Mouse (Mus musculus): ENCODE results near the gene Mrpl4. TPM values are rescaled to one million over a fixed set of nuclear protein-coding genes. Genes with fewer than 3 reads are reported as not detected.

The Mrpl4 gene
- total RNA-seq, 2 experiments from 2014 or later = 47.2 to 54.4 TPM

GRCm38 (mm10) chr9:21016331-21017176 is 14.0 kb downstream of the Mrpl4 start:
- DNase-seq (ENCODE audit: low spot score in 2 of 2) = no peak

- no peak for DNase-seq (ENCODE audit: low spot score in 2 of 2)
Measured at GRCm38 (mm10) chr9:21017177-21017575, 14.6 kb downstream of the Mrpl4 start.

DNA sequence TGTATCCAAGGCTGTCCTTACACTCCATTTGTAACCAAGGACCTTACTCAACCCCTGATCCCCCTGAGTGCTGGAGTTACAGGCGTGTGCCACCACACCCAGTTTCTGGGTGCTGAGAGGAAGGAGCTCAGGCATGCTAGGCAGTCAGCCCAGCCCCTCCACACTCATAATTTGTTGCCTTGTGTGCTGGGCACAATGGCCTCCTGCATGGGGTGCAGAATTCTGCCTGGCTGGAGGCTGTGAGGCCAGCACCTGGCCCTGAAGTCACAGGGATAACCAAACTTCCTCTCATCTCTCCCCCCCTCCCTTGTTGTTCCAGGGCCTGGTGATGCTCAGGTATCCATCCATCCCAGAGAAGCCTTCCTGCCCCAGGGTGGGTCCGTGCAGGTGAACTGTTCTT is 16.1 kb downstream of the Mrpl4 start:
- DNase-seq (ENCODE audit: low spot score in 2 of 2) = no peak

- DNase-seq (ENCODE audit: low spot score in 2 of 2) = no peak
Measured at GRCm38 (mm10) chr9:21021363-21021762, 18.8 kb downstream of the Mrpl4 start.

DNA sequence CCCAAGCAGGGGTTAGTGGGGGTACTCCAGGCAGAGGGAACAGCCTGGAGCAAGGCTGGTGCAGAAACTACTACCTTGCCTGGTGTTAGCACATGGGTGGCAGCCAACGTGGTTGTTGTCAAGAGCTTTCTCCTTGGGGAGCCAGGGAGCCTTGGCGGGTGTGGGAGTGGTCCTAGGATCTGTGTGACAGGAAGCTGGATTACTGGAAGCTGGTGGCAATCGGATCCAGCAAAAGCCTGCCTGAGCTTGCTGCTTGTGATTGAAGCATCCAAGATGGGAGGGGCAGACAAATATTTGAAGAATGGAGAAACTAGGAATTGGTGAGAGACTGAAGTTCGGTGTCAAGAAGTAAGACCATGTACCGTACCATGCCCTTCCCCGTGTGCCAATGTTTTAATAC is 19.8 kb downstream of the Mrpl4 start:
- no peak for DNase-seq (ENCODE audit: low spot score in 2 of 2)

- no peak for DNase-seq (ENCODE audit: low spot score in 2 of 2)
Measured at GRCm38 (mm10) chr9:21022726-21023125, 20.2 kb downstream of the Mrpl4 start.

DNA sequence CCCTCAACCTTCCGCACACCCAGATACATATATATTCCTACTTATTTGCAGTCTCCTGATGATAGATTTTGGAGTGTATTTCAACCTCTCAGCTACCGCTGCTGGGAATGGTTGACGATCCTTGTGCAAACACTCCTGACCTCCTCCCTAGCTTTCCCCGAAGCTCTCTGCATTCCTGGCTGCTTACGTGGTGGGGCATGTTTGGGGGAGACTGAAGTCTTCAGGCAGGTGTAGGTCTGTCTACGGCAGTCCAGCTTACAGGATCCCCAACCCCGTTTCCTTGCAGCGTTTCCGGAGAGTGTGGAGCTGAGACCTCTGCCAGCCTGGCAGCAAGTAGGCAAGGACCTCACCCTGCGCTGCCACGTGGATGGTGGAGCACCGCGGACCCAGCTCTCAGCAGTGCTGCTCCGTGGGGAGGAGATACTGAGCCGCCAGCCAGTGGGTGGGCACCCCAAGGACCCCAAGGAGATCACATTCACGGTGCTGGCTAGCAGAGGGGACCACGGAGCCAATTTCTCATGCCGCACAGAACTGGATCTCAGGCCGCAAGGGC is 22.8 kb downstream of the Mrpl4 start:
- DNase-seq (ENCODE audit: low spot score in 2 of 2) = no peak

DNA sequence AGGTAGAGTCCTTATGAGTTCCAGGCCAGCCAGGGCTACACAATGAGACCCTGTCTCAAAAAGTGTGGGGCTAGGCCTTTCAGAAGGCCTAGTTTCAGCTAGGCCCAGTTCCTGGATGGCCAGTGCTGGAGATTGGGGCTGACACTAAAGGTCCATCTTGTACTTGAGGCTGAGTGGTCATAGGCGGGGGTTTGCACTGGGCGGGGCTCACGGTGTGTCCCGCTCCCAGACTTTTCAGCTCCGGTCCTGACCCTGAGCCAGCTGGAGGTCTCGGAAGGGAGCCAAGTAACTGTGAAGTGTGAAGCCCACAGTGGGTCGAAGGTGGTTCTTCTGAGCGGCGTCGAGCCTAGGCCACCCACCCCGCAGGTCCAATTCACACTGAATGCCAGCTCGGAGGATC is 24.3 kb downstream of the Mrpl4 start:
- no peak for DNase-seq (ENCODE audit: low spot score in 2 of 2)

GRCm38 (mm10) chr9:21027774-21028290 is 25.3 kb downstream of the Mrpl4 start:
- DNase-seq (ENCODE audit: low spot score in 2 of 2) = no peak

DNA sequence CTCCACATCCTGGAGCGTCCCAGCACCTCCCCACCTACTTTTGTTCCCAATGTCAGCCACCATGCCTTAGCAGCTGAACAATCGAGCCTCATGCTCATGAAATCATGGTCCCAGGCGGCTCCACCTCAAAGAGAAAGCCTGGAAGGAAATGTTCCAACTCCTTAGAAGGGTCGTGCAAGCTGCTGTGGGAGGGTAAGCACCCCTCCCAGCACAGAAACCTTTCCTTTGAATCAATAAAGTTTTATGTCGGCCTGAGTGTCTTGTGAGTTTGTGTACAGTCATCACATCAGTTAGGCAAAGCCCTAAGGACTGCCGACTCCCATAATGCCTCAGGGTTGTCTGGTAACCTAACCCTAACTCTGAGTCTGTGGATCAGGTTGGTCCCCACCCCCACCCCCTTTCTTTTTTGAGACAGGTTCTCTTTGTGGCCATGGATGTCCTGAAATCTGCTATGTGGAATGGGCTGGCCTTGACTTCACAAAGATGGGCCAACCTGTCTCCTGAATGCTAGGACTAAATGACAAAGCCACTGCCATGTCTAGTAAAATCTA is 26.1 kb downstream of the Mrpl4 start:
- no peak for DNase-seq (ENCODE audit: low spot score in 2 of 2)

GRCm38 (mm10) chr9:21029291-21030054 is 26.9 kb downstream of the Mrpl4 start, which contains the start of gene Icam4:
TSS of gene Icam4 (plus strand) at chr9:21029373.
- peak; percentile 81 to 85 for DNase-seq (ENCODE audit: low spot score in 2 of 2)

DNA sequence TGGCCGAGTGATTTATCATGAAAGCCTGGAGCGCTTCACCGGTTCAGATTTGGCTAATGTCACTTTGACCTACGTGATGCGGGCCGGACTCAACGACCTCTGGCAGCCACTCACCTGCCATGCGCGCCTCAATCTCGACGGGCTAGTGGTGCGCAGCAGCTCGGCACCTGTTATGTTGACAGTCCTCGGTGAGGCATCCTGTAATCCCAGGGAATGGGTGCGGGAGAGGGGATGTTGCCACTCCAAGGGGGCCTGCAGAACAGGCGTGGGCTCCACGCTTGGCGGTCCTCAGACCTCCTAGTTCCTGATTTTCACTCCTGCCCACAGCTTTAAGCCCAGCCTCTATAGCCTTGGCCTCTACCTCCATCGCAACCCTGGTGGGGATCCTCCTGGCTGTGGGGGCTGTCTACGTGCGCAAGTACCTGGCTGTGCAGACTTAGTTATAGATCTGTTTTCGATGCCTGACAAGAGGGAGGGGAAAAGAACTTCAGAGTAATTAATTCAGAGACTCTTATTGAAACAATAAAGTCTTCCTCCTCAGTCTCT is 27.6 kb downstream of the Mrpl4 start:
- no peak for DNase-seq (ENCODE audit: low spot score in 2 of 2)

DNA sequence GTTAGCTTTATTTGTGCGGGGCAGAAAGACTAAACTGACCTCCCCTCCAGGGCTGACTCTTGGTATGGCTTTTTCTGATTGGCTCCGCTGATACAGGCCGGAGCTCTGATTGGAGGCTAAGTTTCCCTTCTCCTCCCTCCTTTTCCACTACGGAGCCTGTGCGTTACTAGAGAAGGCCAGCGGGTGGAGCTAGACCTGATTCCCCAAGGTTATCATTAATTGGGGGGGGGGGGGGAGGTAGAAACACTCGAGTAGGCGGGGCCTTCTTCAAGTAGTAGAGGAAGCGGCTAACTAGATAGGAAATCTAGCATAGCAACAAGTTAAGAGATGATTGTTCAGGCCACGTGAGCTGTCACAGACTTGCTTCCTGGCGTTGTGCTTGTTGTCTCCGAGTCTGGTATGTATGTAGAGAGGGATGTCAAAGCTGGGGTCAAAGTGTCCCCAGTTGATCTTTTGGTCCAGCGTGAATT is 28.3 kb downstream of the Mrpl4 start:
- DNase-seq (ENCODE audit: low spot score in 2 of 2) = peak; percentile 82 to 88

DNA sequence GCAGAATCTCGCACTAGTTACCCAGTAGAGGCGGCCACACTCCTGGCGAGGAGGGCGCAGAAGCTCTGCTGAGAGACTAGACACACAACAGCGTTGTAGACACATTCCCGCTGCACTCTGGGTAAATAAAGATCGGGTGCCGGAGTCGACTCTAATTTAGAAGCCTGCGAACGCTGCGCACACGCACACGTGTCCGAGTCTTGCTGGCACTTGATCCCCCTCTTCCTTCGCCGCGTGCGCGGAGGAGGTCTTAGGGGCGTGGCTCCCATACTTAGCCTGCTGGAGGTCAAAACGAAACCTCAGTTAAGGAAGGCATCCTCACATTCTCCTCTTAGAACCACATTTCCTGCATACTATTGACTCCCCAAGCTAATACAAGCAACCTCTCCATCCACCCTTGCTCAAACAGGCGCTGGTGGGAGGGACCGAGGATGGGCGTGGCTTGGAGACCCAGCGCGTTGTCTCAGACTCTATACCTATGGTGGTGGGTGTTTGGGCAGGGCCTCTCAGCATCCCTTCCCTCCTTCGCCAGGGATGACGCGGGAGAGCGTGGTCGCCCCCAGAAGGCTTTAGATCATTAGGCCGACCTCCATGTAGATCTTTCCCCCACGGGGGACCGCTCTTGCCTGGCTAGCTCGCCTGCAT is 28.8 kb downstream of the Mrpl4 start:
- peak; percentile 65 to 74 for DNase-seq (ENCODE audit: low spot score in 2 of 2)

DNA sequence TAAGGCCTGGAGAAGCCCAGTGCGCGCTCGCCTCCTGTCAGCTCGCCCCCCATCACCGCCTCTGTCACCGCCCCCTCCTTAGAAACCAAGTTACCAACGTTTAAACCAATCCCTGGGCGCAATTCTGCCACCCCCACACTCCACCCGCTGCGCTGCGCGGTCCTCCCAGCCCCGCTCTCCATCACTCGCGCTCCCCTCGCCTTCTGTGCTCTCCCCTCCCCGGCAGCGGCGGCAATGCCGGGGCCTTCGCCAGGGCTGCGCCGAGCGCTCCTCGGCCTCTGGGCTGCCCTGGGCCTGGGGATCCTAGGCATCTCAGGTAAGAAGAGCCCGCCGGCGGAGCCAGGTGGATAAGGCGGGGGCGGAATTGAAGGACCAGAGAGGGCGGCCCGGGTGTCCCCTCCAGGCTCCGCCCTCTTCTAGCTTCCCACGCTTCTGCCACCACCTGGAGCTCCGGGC is 29.4 kb downstream of the Mrpl4 start, which contains the start of gene Icam5:
Icam5 (plus strand) TSS at position 178 of the 456 bp plus-strand sequence.
- DNase-seq (ENCODE audit: low spot score in 2 of 2) = peak; percentile 78 to 81

GRCm38 (mm10) chr9:21032491-21032890 is 30.0 kb downstream of the Mrpl4 start:
- DNase-seq (ENCODE audit: low spot score in 2 of 2) = no peak

DNA sequence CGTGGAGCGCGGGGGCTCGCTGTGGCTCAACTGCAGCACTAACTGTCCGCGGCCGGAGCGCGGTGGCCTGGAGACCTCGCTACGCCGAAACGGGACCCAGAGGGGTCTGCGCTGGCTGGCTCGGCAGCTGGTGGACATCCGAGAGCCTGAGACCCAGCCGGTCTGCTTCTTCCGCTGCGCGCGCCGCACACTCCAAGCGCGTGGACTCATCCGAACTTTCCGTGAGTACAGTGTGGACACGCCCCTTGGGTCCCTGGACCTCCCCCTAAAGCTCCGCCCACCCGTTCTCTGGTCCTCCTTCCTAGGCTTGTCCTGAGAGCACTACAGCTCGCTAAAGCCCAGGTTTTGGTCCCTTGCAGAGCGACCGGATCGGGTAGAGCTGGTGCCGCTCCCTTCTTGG is 30.6 kb downstream of the Mrpl4 start:
- peak; percentile 62 to 70 for DNase-seq (ENCODE audit: low spot score in 2 of 2)

DNA sequence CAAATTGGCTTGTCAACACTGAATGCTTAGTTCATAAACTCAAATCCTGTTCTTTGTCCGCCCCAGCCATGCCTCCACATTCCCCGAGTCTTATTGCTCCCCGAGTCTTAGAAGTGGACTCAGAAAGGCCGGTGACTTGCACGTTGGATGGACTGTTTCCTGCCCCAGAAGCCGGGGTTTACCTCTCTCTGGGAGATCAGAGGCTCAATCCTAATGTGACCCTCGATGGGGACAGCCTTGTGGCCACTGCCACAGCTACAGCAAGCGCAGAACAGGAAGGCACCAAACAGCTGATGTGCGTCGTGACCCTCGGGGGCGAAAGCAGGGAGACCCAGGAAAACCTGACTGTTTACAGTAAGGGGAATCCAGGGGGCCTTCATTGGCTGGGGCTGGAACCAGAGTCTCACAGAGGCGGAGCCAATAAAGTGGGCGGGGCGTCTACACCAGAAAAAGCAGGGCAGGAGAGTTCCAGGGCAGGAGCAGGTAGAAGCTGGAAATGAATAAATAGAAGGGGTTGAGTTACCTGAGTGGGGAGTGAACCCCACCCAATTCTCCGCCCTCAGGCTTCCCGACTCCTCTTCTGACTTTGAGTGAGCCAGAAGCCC is 32.0 kb downstream of the Mrpl4 start:
- DNase-seq (ENCODE audit: low spot score in 2 of 2) = peak; percentile 23 to 36

DNA sequence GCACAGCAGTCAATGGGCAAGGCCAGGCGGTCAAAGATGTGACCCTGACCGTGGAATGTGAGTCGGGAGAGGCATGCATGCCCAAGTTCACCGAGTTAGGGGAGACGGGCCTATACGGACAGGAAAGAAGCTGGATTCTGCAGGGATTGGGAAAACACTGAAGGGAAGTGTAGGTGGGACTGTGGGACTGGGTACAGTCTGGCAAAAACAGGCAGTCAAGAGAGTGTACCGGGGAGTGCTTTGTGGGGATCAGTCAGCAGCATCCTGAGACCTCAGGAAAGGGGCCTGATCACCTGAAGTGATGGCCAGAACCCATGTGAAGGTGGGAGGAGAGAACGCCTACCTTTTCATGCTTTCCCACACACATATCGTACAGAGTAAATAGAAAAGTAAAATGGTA is 33.0 kb downstream of the Mrpl4 start:
- DNase-seq (ENCODE audit: low spot score in 2 of 2) = peak in 1 of 2 experiments; percentile 27

DNA sequence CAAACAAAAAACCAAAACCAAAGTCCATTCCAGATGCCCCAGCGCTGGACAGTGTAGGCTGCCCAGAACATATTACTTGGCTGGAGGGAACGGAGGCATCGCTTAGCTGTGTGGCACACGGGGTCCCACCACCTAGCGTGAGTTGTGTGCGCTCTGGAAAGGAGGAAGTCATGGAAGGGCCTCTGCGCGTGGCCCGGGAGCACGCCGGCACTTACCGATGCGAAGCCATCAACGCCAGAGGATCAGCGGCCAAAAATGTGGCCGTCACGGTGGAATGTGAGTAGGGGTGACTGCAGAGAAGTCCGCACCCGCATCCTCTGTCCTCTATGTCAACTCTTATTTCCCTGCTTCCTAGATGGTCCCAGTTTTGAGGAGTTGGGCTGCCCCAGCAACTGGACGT is 33.6 kb downstream of the Mrpl4 start:
- peak; percentile 22 to 24 for DNase-seq (ENCODE audit: low spot score in 2 of 2)

Measured in layer of hippocampus, postnatal 10 days (tissue).